Mouse (Mus musculus): ENCODE results near the gene Haus4. TPM values are rescaled to one million over a fixed set of nuclear protein-coding genes. Genes with fewer than 3 reads are reported as not detected.

Gene Haus4
- total RNA-seq (2023) = 15.8 TPM

DNA sequence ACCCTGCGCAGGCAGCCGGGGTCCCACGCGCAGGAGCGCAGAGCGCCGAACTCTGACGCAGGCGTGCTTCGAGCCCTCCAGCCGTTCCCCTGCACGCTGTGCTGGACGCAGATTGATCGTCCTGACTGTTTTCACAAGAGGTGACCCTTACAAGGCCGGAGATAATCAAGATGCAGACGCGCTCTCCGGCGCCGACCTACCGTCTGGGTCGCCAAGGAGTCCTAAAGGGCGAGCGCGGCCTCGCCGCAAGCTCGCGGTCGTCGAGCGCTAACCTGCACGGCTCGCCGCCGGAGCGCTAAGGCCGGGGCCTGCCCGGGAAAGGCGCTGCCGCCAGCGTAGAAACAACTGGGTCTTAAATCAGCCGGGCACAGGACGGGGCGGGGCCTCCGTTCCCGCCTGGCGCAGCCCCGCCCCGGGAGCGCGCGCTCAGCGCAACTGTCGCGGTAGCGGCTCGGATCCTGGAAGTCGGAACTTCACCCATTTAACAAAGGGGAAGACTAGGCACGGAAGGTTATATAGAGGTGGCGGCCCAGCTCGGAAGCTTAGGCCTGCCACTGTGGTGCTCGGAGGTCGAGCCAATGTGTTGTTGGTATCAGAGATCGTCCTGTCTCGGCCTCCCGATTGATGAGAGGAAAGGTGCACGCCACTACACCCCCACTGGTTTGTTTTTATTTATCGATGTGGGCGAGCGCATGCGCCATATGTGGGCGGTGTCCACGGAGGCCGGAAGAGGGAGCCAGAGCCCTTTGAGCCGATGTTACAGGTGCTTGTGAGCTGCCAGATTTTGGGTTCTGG, at the start of gene Haus4:
Haus4 (minus strand) TSS at position 642 of the 795 bp plus-strand sequence.

DNA sequence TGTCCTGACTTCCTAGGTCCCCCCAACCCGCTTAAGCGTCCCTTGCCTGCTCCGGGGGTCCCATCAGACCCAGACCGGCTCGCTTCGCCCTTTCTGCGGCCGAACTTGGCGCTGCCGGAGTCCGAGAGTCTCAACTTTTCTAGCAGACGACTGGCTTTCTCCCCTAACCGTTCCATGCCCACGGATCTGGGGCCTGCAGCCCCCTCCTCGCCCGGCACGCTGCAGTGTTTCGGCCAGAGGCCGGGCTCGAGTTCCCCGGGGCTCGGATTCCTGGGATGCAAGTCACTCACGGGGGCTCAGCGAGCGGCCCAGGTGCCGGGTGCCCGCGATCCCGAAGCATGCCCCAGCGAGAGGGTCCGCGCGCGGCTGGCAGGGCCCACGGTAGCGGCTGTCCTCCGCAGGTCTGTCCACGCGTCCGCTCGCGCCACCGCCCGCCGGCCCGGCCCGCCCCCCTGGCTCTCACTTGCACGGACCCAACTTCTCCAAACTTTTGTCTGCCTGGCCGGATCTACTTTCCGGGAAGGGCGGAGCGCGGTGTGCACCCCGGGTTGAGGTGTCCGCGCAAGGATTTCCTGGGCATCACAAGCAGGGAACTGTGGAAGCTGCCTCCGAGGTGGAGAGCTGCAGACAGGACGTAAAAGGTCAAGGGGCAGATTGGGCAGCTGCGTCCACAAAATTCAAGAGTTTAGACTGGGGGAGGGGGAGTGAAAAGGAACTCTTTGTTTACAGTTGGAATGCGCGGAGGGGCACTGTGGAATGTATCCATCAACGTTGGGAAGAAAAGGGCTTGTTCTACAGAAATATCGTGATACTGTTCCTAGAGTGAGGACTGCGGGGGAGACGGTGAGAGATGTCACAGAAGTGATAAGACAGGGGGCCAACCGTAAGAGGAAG, 22.9 kb upstream of the Haus4 start, which contains the start of gene Ajuba:
Ajuba (minus strand) TSS at position 470 of the 894 bp plus-strand sequence.

Other genes with a start within 250 kb of the Haus4 start
- gene Oxa1l, start 193.8 kb downstream of the Haus4 start, total RNA-seq (2023) = 58.5 TPM
- 2.6 TPM for gene Slc7a7, start 136.8 kb downstream of the Haus4 start, total RNA-seq (2023)
- 73.4 TPM for gene Mrpl52, start 127.7 kb downstream of the Haus4 start, total RNA-seq (2023)
- not detected for gene Mmp14, start 123.0 kb downstream of the Haus4 start, total RNA-seq (2023)
- 100 TPM for gene Lrp10, start 90.5 kb downstream of the Haus4 start, total RNA-seq (2023)
- 0.89 TPM for gene Rem2, start 78.5 kb downstream of the Haus4 start, total RNA-seq (2023)
- gene Prmt5, start 37.1 kb downstream of the Haus4 start, total RNA-seq (2023) = 33.1 TPM
- gene Ajuba, start 22.9 kb upstream of the Haus4 start, total RNA-seq (2023) = 0.43 TPM
- gene 4931414P19Rik, start 51.4 kb upstream of the Haus4 start, total RNA-seq (2023) = 9.3 TPM
- gene Psmb5, start 63.4 kb upstream of the Haus4 start, total RNA-seq (2023) = 44.6 TPM
- not detected for gene Psmb11, start 66.8 kb upstream of the Haus4 start, total RNA-seq (2023)
- gene Gm17606, start 86.3 kb upstream of the Haus4 start, total RNA-seq (2023) = not detected
- gene Cdh24, start 86.7 kb upstream of the Haus4 start, total RNA-seq (2023) = 6.2 TPM
- gene 1700123O20Rik, start 131.6 kb upstream of the Haus4 start, total RNA-seq (2023) = 29.9 TPM
- 537 TPM for gene Acin1, start 132.3 kb upstream of the Haus4 start, total RNA-seq (2023)
- not detected for gene Gm29776, start 144.2 kb upstream of the Haus4 start, total RNA-seq (2023)
- gene Cebpe, start 157.6 kb upstream of the Haus4 start, total RNA-seq (2023) = 0.55 TPM
- 0.43 TPM for gene Slc7a8, start 227.3 kb upstream of the Haus4 start, total RNA-seq (2023)